Mouse (Mus musculus) left cerebral cortex, postnatal 36 days (tissue): ENCODE measurements around the gene Gstm7. TPM values are rescaled to one million over a fixed set of nuclear protein-coding genes. Genes with fewer than 3 reads are reported as not detected.
"Not testable (repeated sequence)": the region's sequence is repeated elsewhere in the genome, so short reads cannot be mapped to it uniquely, and the experiment has no call there.

Experiments used
- DNase-seq, 2 experiments: peaks; one replicate each; pipeline ENCODE4 v3.0.0; 2021 to 2022; ENCODE audit warnings: low spot score in 2 of 2, mixed read lengths in 1 of 2
- intact Hi-C: fragments of 180-260 bp; cut with DNase I; formaldehyde crosslinking; loops from one replicate; pipeline ENCODE4 v1.15.1; 2025
- total RNA-seq, 2 experiments: library from RNA; stranded (reverse); gene quantifications; 2 replicates each; pipeline ENCODE4 v1.2.3; 2021

The Gstm7 gene
- total RNA-seq, result 10 to 100 TPM; 81.4 to 92.9 TPM

DNA sequence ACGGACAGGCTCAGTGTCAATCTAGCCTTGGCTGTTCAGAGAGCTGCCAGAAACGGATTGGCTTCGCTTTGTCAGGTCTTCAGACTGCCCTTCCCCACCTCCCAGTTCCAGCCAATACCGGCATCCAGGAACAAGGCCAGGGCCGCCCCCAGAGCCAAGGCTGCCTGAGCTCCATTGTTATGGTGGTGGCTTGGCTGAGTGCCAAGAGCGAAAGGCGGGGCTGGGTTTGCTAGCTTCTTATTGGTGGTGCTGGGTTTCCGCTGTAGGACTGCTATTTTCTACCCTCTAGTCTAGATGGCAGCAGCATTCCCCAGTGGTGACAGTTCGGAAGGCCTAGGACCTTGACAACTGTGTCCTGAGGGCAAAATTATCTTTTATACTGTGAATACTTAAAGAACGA, at the start of gene Gstm7:
TSS of gene Gstm7 (minus strand) at position 148 of the 400 bp plus-strand sequence.
- intact Hi-C loops, result loop anchor here (2.0 kb wide), 1 partner anchor 87 kb away; no protein-coding TSS in a partner anchor
- DNase-seq, result peak; percentile 93 to 96

DNA sequence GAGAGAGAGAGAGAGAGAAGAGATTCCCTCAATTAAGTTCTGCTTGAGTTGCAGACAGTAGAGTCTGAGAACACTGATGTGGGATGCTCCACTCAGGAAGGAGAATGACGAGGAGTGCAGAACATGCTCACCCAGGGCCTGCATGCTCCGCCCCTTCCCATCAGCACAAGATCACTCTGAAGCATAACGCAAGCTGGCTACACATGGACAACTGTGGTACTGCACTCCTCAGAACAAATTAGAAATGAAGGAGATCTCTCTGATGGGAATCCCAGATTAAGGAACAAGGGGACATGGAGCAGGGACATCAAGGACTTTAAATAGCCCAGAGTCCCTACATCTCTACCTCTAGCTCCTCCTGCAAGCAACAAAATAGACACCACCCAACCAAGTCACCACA, 49.6 kb upstream of the Gstm7 start:
- intact Hi-C loops, result loop anchor here (5.0 kb wide), 1 partner anchor 46 kb away; no protein-coding TSS in a partner anchor
- no peak for DNase-seq

DNA sequence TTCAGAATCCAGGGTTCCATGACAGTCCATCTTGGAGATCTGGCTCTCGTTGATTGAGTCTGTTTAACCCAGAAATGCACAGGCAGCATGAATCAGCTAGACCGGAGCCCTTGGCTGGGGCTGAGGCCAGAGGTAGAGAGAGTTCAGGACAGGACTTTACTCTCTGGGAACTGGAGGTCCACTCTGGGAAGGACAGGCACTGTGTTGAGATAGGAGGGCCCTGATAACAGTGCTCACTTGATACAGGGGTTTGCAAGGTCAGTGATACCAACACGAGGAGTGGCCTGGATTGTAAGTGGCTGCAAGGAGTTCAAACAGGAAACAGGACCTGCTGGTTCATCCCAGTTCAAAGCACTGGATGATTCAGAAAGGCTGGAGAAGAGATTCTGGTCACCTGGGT, 46.1 kb upstream of the Gstm7 start:
- no peak for DNase-seq
- intact Hi-C loops, result loop anchor here (2.0 kb wide), 1 partner anchor 25 kb away; no protein-coding TSS in a partner anchor

DNA sequence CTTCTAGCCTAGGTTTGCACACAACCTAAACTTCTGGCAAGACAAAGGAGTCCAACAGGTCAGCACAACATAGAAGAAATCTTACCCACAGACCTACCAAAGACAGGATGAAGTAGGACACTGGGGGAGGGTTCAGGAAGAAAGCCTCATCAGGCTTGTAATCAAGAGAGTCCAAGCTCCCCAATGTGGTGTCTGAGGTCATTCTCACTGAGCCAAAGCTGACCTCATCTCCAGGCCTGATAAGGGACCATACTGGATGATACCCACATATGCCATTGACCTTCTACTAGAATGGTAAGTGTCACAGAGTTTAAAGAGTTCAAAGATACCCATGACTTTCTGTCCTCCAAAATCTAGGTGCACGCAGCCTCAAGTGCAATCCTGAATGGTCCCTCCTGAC, 42.6 kb upstream of the Gstm7 start:
- intact Hi-C loops, result no loop called here

DNA sequence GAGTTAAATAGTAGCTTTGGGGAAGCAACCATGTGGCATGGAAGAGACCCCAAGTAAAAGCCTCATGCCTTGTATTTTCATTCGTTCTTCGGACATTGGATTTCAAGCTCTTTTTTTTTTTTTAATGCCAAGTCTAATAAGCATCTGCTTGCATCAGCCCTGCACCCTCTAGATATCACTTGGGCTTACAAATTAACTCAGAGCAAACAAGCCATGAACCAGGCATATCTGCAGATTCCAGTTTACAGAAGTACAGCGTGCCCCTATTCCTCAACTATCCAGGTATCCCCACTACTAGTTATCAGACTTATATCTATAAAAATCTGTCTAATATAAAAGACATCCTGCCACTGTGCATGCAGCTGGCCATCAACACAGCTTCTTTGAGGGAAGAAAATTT, 40.5 kb upstream of the Gstm7 start:
- intact Hi-C loops, result no loop called here
- DNase-seq, result no peak

More for the DNA sequence above, 42.6 kb upstream of the Gstm7 start:
- no peak for DNase-seq

DNA sequence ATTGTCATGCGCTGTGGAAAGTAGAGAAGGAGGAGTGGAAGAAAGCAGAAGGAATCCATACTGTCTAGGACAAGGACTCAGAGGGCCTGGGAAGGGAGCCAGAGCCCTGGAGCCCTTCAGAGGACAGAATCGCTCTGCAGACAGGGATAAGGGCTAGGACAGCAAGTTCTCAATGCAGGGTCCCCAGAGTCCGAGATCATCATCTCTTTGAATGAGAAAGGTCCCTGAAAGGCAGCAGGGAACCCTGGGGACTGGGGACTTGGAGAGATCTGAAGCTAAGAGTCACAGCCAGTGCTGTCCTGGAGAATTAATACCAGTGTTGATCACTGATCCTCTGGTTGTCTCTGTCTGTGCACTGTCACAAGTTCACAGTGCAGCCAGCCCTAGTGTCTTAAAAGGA, 39.5 kb upstream of the Gstm7 start:
- DNase-seq, intact Hi-C loops: not testable (repeated sequence)

DNA sequence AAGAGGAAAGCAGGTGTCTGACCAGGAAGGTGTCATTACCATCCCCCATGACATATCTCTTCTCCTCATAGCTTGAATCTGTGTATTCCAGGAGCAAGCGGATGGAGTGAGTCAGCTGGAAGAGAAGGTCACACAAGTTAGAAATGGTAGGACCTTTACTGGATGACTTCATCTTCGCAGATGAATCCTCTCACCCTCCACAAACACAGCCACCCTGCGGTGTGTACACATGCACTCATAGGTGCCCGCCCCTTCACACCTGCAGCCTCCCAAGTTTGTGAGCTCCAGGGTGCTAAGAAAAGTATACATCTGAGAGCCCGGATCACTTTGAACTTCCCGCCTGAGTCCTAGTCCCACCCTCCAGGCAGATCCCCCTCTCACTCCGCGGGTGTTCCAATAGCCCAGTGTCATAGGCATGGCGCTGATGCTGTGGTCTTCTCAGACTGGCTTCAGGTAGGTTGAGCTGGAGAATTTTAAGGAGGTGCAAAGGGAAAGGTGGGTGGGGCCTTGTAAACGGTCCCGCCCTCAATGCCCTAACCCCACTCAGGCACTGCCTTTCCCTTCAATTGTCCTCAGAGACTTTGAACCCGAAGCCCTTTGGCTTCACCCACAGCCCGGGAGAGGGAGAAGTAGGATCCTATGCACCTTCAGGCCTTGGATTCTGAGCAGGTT, 37.2 kb upstream of the Gstm7 start, which contains the start of gene Gstm3:
TSS of gene Gstm3 (minus strand) at position 560 of the 672 bp plus-strand sequence.
- DNase-seq, result no peak
- intact Hi-C loops, result no loop called here

DNA sequence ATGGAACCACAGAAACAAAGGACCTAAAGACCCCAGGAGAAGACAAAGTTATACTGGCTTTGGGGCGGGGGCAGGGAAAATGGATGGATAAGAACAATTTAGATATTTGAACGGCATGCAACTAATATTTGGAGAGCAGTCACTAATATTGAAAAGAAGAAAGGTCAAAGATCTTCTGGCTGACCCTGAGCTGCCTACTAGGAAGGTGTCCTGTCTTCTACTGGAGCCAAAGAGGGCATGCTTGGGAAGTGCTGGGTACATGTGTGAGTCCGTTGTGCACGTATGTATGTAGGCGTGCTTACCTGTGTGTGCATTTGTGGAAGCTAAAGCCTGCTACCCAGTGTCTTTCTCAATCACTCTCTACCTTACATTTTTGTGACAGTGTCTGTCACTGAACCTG, 35.0 kb upstream of the Gstm7 start:
- intact Hi-C loops, result no loop called here

DNA sequence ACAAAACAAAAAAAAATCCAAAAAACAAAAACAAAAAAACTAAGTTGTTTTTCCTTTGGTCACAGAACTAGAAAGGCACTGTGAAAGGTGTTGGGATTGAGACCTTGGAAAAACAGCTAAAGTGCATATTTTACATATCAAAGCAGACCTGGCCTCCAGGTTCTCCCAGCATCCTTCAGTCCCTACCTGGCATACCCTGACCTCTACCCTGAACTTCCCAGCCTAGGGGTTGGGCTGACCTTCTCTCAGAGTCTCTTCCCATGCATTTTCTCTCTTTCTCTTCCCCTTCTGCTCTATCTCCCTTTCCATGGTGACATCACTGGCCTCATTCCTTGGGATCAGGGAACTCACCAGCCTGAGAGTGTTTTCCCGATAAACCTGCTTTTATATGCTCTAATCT, 34.0 kb upstream of the Gstm7 start:
- intact Hi-C loops, result no loop called here

More for the DNA sequence above, 35.0 kb upstream of the Gstm7 start:
- DNase-seq, result no peak

DNA sequence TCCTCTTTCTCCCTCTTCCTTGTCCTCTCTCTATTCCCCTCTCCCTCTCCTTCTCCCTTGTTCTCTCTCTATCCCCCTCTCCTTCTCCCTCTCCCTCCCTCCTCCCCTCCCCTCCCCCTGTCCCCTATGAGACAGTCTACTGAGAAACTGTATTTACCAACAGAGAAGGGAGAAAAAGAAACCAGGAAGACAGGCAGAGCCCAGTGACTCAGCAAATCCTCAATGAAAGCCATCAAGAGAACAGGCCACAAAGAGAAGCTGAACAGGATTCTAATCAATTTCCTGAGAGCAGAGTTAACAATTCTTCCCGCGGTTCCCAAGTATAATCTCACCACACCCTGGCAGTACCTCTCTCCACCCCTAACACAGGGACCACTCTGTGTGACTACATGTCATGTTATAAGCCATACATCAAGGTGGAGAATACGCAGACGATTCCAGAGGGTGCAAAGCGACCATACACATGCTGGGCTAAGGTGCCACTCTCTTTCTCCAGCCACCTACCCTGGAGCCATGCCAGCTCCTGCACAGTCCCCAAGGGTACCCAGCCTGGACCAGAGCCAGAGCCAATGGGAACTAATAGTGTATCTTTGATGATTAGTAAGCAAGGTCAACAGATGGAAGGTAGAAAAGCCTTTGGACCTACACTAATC, 33.2 kb upstream of the Gstm7 start:
- intact Hi-C loops, result no loop called here

More for the DNA sequence above, 34.0 kb upstream of the Gstm7 start:
- DNase-seq, result no peak

DNA sequence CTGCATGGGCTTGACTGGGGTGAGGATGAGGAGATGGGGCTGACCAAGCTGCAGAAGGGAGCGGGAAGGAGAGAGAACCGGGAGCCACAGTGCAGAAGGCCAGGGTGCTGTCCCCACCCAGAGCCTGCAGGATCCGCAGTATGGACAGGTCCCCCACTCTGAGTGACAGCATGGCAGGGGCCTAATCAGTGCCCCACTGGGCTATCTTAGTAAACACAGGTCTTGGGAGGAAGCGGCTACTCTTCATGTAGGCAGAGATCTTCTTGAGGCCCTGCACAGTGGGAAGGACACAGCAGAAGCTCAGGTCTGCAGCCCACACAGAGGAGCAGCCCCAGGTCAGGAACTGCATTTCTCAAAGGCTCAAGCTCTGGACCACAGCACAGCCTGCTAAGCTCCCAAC, 32.4 kb upstream of the Gstm7 start:
- no peak for DNase-seq
- intact Hi-C loops, result no loop called here

More for the DNA sequence above, 33.2 kb upstream of the Gstm7 start:
- no peak for DNase-seq

DNA sequence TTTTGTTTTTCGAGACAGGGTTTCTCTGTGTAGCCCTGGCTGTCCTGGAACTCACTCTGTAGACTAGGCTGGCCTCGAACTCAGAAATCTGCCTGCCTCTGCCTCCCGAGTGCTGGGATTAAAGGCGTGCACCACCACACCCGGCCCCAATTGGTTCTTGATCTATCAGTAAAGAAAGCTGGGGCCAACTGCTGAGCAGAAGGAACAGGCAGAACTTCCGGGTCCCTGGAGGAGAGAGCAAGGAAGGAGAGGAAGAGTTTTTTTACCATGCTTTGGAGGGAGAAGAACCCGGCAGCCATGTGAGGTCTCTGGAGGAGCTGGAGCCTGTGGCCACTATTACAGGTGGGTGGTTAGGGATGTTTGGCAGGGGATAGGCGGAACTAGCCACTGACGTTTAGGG, 23.6 kb upstream of the Gstm7 start:
- DNase-seq, result not testable (repeated sequence)
- intact Hi-C loops, result loop anchor here (10.0 kb wide), 1 partner anchor 100 kb away; no protein-coding TSS in a partner anchor

DNA sequence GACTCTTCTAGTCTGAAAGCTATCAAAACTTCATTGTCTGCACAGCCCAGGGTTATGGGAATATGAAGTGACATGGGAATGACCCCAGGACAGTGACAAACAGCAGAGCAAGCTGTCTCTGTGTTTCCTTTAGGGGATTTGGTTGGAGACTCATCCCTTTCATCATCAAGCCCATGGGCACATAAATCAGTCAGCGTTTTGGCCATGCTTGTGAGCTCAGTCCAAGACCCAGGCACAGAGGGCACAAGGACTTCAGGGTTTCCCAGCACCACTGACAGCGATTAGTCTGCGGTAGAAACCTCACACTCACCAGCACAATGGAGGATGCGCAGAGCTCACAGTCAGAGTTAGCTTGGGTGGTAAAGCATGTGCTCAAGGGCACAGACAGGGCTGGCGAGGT, 22.3 kb upstream of the Gstm7 start:
- DNase-seq, result no peak
- intact Hi-C loops, result loop anchor here (2.0 to 10.0 kb wide), 3 partner anchors 25 to 101 kb away; partner anchors contain the start of gene Gstm1

DNA sequence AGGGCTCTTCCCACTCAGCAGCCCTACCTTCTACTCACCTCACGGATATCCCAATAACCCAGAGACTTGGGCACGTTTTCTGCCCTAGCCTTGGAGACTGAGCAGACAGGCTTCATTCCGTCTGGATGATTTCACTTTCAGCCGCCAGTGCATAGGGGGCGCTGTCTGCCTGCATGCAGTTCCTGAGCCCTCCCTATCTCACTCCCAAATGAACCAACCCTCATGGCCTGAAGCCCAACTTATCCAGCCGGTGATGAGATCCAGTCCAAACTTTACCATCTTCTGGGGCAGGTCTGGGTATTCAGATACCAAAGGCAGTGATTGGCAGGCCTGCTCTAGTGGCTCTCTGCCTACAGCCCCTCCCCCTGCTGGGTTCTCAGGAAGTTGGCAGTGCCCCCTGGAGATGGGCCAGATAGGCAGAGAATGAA, 21.7 kb upstream of the Gstm7 start:
- intact Hi-C loops, result loop anchor here (2.0 to 10.0 kb wide), 3 partner anchors 25 to 101 kb away; partner anchors contain the start of gene Gstm1
- peak in 1 of 2 experiments; percentile 31 for DNase-seq

DNA sequence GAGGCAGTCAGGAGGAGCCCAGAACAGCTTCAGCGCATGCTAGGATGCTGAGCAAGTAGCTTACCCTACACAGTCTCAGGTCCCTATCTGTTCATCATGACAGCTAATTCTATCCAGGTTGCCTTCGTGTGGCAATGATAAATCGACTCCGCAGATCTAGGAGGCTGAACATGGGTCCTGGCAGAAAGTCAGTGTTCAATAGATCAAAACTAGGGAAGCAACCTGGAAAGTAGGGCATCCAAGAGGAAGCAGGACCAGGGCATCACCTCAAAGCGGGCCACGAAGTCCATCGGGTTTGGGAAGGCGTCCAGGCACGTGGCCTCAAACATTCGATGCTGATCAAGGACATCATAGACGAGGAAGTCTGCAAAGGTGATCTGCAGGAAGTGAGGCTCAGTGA, 18.9 kb upstream of the Gstm7 start:
- intact Hi-C loops, result loop anchor here (5.0 to 10.0 kb wide), 2 partner anchors 67 to 104 kb away; partner anchors contain the start of gene Gstm1
- DNase-seq, result no peak

DNA sequence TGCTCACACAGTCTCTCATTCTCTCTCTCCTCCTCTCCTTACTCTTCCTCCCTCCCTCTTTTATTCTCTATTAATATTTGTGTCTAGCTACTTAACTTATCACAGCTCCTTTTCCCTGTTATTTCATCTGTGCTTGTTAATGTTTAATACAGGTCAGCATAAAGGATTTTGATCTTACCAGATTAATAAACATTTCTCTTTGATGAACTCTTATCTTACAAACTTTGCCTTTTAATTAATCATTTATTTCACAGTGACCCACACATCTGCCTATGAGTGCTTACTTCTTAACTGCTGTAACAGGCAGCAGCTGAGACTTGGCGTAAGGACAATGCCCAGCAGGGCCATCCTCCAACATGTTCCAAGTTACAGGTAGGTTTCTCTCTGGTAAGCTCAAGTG, 17.8 kb upstream of the Gstm7 start:
- intact Hi-C loops, DNase-seq: not testable (repeated sequence)

DNA sequence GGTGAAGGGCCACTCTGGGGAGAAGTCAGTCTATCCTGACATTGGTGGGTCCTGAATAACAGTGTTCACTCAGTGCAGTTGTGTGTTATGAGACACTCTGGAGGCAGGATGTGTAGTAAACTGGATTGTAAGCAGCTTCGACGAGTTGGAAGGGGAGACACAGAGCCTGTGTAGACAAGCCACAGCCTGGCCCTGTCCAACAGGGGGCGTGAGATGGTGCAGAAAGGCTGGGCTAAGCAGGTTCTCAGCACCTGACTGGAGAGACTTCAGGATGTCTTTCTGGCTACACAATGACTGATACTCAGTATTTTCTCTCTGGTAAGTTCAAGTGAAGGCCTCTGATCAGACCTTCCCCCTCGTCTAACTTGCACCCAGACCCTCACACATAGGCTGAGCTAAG, 14.1 kb upstream of the Gstm7 start:
- intact Hi-C loops, result no loop called here
- DNase-seq, result no peak

DNA sequence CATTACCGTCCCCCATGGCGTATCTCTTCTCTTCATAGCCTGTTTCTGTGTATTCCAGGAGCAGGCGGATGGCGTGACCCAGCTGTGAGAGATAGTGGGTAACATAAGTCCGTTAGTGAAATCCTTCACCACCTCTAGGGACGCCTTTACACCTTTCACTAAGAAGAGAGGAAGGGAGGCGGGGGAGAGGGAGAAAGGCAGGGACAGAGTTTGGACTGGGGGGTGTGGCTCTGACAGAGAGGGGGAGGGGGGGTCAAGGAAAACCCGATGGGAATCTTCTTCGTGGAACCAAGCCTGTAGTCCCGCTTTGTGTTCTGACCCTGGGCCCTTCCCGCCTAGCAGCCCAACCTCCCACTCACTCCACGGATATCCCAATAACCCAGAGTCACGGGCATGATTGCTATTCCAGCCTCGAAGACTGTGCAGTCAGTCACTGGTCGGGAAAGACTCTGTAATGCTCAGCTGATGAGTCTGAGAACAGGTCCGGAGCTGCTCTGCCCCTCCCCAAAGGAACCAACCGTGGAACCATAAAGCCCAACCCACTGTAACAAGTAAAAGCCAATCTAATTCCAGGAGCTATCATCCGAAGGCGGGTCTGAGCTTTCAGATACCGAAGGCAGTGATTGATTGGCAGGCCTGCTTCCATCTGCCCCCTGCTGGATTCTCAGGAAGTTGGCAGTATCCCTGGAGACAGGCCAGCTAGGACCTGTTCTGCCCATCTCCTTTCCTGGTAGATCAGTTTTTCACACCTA, 11.8 kb upstream of the Gstm7 start, which contains the start of gene Gstm6:
TSS of gene Gstm6 (minus strand) at position 511 of the 752 bp plus-strand sequence.
- no peak for DNase-seq
- intact Hi-C loops, result no loop called here

DNA sequence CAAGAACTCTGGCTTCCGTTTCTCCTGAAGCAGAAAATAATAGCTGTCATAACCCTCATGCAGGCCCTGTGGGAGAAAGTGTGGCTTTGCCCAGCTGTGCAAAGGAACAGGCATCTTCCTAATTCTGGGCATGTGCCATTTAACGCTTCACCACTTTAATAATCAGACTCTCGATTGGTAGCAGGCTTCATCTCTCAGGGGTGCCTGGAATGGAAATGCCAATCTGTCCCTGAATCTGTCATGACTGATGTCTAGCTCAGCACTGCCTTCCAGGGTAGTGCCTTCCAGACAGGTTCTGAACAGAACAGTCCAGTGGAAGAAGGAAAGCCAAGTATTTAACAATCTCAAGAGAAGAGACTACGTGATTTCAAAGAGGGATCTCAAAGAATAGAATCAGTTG, 9.6 kb upstream of the Gstm7 start:
- intact Hi-C loops, result no loop called here
- no peak for DNase-seq

DNA sequence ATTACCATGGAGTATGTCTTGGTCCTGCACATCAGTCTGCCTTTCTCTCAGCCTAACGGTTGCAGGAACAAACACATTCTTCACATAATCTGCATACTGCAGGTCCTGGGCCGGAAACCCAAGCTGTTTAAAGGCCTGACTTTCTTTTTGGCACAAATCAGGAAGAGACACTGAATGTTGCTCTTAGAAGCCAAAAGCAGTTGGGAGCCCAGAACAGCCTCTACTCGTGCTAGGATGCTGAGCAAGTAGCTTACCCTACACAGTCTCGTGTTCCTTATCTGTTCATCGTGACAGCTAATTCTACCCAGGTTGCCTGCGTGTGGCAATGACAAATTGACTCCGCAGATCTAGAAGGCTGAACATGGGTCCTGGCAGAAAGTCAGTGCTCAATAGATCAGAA, 8.9 kb upstream of the Gstm7 start:
- intact Hi-C loops, result no loop called here
- no peak for DNase-seq
